Mouse (Mus musculus): Measurements from ENCODE around the gene Nrde2.
"Not testable (repeated sequence)": the region's sequence is repeated elsewhere in the genome, so short reads cannot be mapped to it uniquely, and the experiment has no call there.

Nrde2 gene

DNA sequence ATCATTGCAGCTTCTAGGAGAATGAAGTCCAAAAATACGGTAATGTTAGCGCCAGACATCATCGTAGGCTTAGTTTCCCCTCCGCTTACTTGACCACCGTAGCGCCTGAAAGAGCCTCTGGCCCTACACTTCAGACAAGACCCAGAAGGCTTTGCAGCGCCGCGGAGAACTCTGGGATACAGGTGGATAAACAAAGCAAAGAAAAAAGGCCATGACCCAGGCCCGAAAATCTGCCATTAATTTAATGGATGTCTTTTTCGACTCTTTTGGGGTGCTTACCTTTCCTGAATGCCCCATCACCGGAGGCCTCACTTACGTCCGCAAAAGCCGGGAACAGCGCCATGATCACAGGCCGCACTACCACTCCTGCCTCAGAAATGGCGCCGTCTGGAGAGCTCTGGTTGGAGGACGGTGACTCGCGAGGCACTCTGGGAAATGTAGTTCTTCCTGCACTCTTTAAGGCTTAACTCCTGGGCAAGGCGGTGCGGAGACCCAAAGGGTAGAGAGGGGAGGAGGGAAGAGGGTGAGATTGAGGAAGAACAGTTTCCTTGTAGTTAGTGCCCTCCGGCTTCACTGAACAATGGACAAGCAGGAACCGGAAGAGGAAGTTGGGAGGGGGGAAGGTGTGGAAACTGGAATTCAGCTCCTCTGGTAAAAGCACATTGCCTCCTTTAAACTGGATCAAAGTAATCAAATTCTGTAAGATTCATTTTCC is at the start of gene Nrde2:
Gene Nrde2, minus strand, starts transcription at position 393 of the 715 bp plus-strand sequence.
- DNase-seq (ENCODE audit: low spot score in 2 of 2), result peak; percentile 85

DNA sequence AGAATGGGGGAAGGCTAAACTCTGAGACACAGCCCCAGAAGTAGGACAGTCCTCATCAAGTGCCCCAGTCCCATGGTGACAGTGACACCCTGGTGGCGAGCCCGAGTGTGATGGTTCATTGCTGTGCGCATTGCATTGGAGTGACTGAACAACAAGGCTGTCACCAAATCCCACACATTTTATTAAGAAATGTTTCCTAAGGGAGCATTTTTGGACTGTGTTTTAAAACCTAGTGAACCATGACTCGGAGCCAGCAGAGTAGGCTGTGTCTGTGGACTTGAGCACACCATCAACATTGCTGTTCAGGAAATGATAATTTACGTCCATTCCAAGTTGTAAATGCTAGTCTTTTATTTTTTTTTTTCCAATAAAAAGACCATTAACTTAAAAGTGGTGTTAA is 47.5 kb upstream of the Nrde2 start:
- DNase-seq (ENCODE audit: low spot score in 2 of 2), result no peak

DNA sequence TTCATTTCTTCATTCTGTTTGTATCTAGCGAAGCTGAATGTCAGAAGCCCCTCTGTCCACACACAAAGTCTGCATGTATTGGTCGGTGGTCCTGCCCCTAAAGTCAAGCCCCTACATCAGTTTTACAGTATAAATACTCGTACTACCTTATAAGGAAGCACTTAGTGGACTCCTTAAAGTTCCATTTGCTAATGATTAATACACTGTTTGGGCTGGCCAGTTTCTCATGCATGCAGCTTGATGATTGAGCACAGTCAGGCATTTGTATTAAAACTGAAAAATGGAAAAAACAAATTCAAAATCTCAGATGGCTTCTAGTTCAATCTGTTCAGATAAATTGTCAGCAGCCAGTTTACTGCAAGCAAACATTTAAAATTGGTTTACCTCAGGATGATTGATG is 47.1 kb upstream of the Nrde2 start:
- DNase-seq (ENCODE audit: low spot score in 2 of 2), result no peak

DNA sequence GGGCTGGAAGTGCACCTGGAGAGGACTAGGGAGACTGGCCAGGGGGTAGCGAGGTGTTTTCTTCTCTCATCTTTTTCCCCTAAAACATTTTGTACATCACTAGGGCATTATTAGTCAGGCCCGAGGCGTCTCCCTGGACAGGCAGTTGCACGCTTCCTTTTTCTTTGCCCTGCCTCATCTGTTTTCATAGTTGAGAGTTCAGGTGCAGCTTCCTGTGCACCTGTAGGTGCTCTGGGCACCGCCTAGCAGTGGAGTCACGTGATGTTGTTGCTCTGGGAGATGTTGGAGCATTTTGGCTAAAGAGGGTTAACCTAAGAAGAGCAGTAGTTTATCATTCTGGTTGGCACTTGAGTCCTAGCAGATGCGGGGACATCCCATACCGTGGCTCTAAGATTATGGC is 45.7 kb upstream of the Nrde2 start:
- DNase-seq (ENCODE audit: low spot score in 2 of 2), result no peak

DNA sequence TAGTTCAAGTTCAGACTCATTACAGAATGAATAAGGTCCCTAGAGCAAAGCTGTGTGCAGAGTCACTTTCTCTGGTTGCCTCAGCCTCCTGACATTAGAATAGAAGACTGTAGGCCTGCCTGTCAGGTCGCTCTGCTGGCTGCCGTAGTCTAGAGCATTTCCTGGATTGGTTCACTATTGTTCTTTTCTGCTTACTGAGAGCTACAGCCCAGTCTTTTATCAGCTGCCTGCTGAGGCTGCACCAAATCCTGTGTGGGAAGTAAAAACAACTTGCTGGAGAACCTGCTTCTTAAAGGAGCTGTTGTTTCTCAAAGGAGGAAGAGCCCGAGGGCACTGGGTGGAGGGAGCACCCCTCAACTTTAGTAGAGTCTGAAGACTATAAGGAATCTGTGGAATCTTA is 44.3 kb upstream of the Nrde2 start:
- no peak for DNase-seq (ENCODE audit: low spot score in 2 of 2)

DNA sequence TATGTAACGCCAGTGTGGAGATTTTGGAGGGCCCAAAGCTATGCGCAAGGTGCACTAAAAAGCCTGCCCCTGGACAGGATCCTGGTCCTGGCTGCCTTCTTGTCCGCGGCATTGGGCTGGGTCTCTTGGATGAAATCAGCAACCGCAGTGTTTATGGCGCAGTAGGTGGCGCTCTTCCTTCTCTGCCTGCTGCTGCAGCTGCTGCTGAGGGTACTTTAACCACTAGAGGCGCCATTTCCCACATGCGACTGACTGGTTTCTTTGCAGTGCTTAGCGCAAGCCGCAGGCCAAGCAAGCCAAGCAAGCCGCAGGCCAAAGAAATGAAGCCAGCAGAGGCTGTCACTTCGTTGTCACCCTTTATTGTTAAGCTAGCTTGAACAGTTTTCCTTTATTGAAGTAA is 42.4 kb upstream of the Nrde2 start:
- DNase-seq (ENCODE audit: low spot score in 2 of 2), result peak; percentile 85 to 92

DNA sequence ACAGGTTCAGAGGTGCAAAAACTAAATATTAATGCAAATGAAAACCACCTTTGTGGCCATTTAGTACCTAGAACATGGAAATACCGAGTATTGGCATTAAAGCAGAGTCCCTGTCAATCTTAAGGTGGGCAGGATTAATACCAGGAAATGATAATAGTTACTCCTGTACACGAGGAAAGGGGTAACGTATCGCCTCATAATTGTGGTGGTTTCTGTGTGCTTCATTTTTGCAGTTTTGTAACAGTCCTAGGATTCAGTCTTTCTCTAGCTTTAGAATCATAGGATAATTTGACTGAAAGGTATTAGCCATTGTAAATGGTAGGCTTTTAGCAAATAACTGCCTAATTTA is 41.9 kb upstream of the Nrde2 start:
- DNase-seq (ENCODE audit: low spot score in 2 of 2), result no peak

DNA sequence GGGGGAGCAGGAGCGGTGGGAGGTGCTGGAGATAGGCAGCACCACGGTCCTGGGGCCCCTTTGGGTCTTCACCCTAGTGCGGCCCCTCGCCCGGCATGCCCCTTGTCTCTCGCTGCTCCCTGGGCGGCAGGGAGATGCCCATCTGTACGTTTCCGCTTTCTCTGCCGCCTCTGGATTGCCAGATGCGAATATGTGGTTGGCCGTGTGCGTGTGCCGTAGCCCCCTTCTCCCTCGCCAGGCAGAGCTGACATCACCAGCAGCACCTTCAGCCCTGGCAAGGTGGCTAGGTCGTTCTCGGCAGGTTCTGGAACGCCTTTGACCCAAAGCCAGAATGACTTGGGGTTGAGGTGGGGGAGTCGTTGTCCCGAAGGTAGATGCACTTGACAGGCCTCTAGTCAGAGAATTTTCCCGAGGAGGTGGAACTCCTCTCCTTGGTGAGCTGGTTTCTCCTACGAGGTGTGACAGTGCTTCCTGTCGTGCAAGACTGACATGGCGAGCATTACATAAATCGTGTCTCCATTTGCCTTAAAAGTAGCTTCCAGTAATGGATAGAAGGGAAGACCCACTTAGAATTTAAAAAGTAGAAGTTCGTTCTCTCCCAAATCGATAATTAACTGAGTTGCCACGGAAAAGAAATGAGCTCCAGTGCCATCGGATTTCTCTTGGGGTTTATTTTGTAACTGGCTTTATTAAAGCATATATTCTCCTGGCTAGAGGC is 41.4 kb upstream of the Nrde2 start:
- no peak for DNase-seq (ENCODE audit: low spot score in 2 of 2)

DNA sequence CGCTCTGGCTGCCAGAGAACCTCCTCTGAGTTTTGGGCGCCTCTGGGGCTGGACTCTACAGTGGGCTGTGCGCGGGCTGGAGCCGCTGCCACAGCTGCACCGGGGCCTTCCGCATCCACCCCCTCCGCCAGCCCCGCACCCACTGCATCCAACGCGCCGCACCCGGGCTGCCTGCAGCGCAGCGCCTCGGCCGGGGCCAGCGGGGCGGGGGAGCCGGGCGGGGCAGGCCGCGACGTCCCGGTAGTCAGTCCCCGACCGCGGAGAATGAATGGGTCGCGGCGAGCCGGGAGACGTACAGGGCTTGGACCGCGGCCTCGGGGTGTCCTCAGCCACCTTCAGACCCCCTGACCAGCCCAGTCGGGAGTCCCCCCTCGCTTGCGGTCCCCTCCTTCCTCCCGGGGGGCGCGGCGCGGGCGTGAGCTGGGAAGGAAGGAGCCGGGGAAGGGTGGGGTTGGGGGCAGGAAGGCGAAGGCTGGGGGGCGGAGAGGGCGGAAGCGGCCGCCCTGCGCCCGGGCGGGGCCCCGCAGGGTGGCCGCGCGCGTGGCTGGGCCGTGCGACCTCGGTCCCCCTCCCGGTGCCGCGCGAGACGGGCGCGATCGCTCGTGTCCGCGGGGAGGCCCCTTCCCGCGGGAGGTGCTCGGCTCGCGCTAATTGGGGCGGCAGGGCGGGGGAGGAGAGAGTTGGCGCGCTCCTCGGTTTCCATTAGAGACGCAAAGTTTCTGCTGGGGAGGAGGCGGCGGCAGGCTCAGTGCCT is 40.6 kb upstream of the Nrde2 start:
- peak; percentile 64 to 68 for DNase-seq (ENCODE audit: low spot score in 2 of 2)

DNA sequence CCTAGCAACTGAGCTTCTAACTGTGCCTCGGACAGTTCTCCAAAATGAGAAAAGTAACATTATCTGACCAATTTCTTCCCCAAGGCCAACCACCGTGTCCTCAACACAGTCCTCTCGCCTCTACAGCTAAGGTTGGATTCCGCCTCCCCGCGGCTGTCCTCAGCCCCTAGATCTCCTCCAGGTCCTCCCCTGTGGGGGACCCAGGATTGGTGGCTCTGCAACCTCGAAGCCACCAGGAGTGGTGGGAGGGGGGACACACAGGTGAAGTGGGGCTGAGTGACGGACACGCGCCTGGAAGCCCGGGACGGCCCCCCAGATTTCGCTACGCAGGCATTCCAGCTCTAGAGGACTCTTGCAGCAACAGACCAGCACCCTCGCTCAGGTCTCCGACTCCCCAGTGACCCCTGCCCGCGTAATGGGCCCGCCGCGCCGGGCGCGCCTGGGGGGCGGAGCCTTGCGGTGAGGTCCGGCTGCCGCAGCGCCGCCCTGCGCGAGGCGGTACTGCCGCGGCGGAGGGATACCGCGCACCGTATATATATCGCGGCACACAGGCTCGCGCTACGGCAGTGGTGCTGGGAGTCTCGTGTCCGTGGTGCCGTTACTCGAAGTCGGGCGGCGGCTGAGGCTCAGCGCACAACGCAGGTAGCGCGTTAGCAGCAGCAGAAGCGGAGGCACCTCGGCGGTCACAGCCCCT is 39.7 kb upstream of the Nrde2 start, which contains the start of gene Calm1:
Gene Calm1, plus strand, starts transcription at position 469 of the 694 bp plus-strand sequence.
- DNase-seq (ENCODE audit: low spot score in 2 of 2), result peak; percentile 94 to 96

DNA sequence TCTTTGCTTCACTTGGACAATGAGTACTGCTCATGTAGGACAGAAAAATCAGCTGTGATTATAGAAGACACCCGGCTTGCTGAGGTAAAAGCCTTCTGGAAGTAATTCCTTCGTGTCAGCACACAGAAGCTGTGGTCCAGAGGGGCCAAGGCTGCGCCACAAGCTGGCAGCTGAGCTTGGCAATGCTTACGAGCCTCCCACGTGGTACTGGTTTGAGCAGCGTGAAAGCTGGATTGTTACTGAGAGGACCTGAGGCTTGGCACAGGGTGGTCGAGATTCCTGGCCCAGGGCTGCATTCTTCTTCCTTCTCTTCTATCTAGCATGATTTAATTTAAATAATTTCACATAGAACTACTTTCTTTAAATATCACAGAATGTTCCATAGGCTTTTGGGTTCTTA is 37.3 kb upstream of the Nrde2 start:
- DNase-seq (ENCODE audit: low spot score in 2 of 2), result no peak

DNA sequence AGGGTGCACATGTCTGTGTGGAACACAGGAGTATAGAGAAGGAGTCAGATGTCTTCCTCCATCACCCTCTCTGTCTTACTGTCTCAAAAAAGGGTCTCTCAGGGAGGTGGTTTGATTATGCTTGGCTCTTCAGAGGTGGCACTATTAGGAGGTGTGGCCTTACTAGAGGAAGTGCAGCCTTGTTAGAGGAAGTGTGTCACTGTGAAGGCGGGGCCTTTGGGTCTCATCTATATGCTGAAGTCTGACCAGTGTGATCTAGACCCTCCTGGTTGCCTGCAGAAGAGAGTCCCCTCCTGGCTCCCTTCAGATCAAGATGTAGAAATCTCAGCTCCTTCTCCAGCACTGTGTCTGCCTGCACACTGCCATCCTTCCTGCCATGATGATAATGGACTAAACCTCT is 34.7 kb upstream of the Nrde2 start:
- no peak for DNase-seq (ENCODE audit: low spot score in 2 of 2)

DNA sequence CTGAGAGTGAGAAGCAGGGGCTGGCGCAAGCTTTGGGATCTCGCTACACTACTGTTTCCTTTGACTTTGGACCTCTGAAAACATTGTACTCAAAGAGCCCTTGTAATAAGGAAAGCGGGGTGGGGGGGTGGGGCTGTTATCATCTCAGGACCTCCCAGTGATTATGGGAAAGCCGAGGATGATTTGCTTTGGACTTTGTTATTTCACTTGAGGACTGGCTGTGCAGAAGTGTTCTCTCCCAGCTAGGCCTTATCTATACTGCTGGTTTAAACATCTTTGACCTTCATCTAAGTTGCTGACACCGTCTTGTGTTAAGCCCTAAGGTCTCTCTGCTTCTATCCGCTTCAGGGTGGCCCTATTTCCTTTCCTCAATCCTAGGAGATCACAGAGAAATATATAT is 31.3 kb upstream of the Nrde2 start:
- no peak for DNase-seq (ENCODE audit: low spot score in 2 of 2)

DNA sequence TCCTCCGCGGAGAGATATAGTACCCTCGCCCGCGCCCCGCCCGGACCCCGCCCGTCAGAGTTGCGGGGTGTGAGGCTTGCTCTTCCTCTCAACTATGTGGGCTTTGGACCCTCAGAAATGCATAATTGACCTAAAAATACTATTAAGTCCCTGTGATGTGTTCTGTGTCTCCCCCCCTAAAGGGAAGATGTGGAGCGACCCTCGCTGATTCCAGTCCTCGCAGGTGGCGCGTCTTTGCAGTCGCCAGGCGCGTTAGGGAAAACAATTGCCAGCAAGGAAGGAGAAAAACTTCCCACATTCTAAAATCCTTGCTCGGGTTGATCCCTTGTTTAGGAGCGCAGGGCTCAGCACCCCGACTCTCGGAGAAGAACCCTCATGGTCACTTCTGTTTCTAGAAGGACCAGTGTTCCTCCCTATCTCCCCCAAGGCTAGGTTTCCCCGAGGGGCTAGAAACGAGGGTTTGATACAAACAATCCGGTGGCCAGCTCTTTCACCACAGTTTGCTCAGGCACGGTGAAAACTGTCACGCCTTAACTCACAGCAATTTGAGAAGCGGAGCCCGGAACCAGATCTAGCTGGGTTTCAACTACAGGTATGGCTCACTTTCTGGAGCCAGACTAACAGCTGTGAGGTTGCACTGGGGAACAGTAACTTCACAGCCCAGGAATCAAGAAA is 28.4 kb upstream of the Nrde2 start:
- DNase-seq (ENCODE audit: low spot score in 2 of 2), result no peak

DNA sequence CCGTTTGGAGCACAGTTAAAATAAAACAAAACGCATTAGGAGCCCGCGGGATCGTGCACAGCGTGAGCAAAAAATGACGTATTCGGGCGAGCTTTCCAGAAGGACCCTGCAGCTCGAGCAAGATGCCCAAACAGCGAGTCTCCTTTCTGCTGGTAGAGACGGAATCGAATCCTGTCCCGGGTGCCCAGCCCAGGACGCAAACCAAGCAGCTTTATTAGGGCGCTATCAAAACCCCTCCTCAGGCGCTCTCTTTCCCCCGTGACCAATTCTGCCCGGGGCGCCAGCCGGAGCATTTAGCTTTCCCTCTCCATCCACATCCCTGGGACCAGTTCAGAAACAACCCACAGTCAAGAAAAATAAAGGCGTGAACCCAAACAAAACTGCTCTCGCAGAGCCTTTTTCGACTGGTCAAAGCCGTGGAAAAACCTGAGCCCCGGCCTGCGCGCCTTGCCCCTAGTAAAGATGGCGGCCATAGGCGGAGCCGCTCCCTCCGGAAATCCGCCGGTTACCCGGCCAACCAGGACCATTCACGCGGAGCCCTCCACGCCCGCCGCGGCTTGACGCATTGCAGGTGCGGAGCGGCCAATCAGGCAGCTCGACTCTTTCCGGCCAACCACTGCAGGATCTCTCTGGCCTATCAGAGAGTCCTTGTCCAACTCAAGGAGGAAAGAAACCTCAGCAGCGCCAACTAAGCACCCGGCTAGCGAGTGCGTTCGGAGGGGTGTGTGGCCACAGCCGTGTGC is 27.7 kb upstream of the Nrde2 start:
- peak; percentile 99 for DNase-seq (ENCODE audit: low spot score in 2 of 2)

DNA sequence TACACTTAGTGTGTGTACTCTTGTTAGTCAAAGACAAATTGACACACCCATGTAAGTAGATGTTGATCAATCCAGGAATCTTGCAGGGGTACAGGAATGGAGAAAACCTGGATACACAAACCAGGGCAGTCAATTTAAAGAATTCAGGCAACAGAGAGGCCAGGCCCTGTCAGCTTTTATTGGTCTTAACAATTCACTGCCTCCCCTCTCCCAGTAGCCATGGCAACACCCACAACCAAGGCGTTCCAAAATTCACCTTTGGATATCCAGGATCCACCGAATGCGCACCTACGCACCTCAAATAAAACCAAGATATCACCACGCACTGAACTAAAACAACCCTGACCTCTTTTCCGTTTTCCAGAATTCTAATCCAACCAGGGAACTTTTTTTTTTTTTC is 26.9 kb upstream of the Nrde2 start:
- DNase-seq (ENCODE audit: low spot score in 2 of 2), result no peak

DNA sequence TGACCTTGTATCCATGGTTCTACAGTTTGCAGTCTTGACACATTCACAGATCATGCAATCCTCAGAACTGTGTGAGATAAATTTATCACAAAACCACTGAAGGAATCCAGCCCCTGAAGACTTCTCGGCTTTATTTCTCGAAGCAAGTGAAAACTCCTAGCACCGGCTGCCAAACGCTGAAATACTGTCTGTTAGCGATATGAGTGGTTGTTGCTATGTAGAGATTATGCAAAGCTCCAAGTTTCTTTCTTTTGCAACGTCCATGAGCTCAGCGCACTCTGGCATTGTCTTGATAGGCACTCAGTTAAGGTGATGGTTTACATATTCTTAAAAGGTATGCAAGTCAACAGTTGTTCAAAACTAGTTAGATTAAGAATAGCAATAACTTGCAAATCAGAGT is 26.4 kb upstream of the Nrde2 start:
- no peak for DNase-seq (ENCODE audit: low spot score in 2 of 2)

DNA sequence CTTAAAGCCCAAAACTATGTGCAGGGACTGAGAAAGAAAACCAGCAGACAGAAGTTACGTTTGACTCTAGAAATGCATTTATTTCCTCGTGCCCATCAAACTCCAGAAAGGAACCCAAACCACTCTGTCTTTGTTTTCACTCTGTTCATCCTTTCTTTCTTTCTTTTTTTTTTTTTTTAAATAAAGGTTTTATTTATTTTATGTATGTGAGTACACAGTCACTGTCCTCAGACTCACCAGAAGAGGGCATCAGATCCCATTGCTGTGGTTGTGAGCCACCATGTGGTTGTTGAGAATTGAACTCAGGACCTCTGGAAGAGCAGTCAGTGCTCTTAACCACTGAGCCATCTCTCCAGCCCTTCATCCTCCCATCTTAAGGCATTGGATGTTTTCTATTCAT is 25.5 kb upstream of the Nrde2 start:
- DNase-seq (ENCODE audit: low spot score in 2 of 2), result not testable (repeated sequence)

DNA sequence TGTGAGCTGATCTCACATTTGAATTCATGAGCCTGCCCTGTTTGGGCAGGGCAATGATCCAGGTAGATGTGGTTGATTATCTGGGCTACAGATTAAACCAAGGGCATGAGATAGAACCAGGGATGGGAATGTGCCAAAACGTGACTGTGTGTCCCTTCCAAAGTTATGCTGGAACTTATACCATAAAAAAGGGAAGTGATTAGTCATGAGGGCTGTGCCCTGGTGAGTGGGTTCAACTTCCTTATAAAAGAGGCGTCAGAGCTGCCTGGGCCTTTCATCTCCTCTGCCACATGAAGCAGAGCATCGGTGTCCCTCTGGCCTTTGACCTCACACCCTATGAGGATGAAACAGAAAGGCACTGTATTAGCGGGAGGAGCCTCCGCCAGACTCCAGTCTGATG is 24.5 kb upstream of the Nrde2 start:
- DNase-seq (ENCODE audit: low spot score in 2 of 2), result no peak

DNA sequence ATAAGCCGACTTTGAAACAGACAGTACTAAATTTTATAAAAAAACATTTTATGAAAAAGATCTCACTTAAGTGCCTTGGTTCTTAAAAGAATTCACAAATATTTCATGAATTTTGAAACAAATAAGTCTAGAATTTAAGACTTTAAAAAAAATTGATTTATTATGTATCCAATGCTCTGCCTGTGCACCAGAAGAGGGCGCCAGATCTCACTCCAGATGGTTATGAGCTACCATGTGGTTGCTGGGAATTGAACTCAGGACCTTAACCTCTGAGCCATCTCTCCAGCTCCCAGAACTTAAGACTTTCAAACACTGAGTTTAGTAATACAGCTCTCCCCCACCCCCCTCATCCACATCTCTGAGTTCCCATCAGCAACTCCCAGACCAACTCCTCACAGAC is 23.2 kb upstream of the Nrde2 start:
- DNase-seq (ENCODE audit: low spot score in 2 of 2), result no peak

DNA sequence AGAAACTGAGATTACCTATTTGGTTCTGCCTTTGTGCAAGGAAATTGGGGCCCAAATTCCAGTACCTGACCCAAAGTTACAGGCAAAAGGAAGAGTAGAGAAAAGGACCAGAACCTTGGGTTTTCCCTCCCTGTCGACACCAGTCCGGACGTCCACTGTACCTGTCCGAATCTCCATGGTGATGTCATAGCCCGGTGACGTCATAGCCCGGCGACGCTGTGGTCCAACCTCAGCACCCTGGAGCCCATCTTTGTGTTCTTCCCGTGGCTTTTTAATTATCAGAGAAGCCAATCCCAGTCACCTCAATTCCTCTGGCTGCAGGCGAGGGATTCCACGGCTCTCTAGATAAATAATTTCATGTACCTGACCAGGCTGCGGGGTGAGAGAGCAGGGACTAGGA is 21.3 kb upstream of the Nrde2 start:
- no peak for DNase-seq (ENCODE audit: low spot score in 2 of 2)
